Mouse (Mus musculus) urinary bladder, postnatal 10 days (tissue): ENCODE results near the gene Acsm3.

Experiments used
- DNase-seq: peaks from one replicate; pipeline ENCODE4 v3.0.0; 2022; ENCODE audit warnings: low spot score

Acsm3 gene

GRCm38 (mm10) chr7:119800488-119800887, 39.8 kb downstream of the Acsm3 start:
- DNase-seq: no peak

- no peak for DNase-seq
Observed at GRCm38 (mm10) chr7:119800991-119801390, 40.3 kb downstream of the Acsm3 start.

- no peak for DNase-seq
Observed at GRCm38 (mm10) chr7:119807396-119807795, 46.7 kb downstream of the Acsm3 start.

GRCm38 (mm10) chr7:119808723-119809122, 48.0 kb downstream of the Acsm3 start:
- no peak for DNase-seq

- no peak for DNase-seq
Observed at GRCm38 (mm10) chr7:119835371-119835770, 74.6 kb downstream of the Acsm3 start.

GRCm38 (mm10) chr7:119835996-119836777, 75.5 kb downstream of the Acsm3 start:
- no peak for DNase-seq
